Mouse (Mus musculus) forebrain, embryonic 15.5 days (tissue): ENCODE results near the gene Gm14443. TPM values are rescaled to one million over a fixed set of nuclear protein-coding genes. Genes with fewer than 3 reads are reported as not detected.
"Not testable (repeated sequence)": the region's sequence is repeated elsewhere in the genome, so short reads cannot be mapped to it uniquely, and the experiment has no call there.

Experiments used
- ATAC-seq: fragments of 200-750 bp; cut with Nextera tagmentation; replicated peaks from 2 replicates; pipeline ENCODE4 v1.8.0; 2017; ENCODE audit warnings: mild to moderate bottlenecking, moderate TSS enrichment, moderate library complexity
- H3K27ac ChIP-seq: fragments of 300-500 bp; sonication (generic); replicated peaks from 2 replicates; pipeline ENCODE4 v1.5.1; 2015; ENCODE audit warnings: mild to moderate bottlenecking, inconsistent platforms
- H3K27me3 ChIP-seq: fragments of 300-500 bp; sonication (generic); 2 replicates; pipeline ENCODE4 v1.6.1; 2015; ENCODE audit warnings: inconsistent platforms
- H3K36me3 ChIP-seq: fragments of 300-500 bp; sonication (generic); 2 replicates; pipeline ENCODE4 v1.6.1; 2015; ENCODE audit warnings: mild to moderate bottlenecking, inconsistent platforms
- H3K4me1 ChIP-seq: fragments of 300-500 bp; sonication (generic); 2 replicates; pipeline ENCODE4 v1.6.1; 2015; ENCODE audit warnings: inconsistent platforms
- H3K4me2 ChIP-seq: fragments of 300-500 bp; sonication (generic); replicated peaks from 2 replicates; pipeline ENCODE4 v1.6.1; 2015; ENCODE audit warnings: mild to moderate bottlenecking, inconsistent platforms
- H3K4me3 ChIP-seq: fragments of 300-500 bp; sonication (generic); 2 replicates; pipeline ENCODE4 v1.5.1; 2015; ENCODE audit warnings: mild to moderate bottlenecking, inconsistent platforms
- H3K9ac ChIP-seq: fragments of 300-500 bp; sonication (generic); replicated peaks from 2 replicates; pipeline ENCODE4 v1.6.1; 2015; ENCODE audit warnings: mild to moderate bottlenecking, inconsistent platforms
- H3K9me3 ChIP-seq: fragments of 300-500 bp; sonication (generic); 2 replicates; pipeline ENCODE4 v1.6.1; 2016; ENCODE audit warnings: inconsistent platforms
- WGBS: fragments of 180-500 bp; shearing (Covaris S2); methylation state at CpG from one replicate; pipeline ENCODE4 v1.1.7; 2015; ENCODE audit warnings: mixed read lengths; 5-methylcytosine and 5-hydroxymethylcytosine counted together
- polyA plus RNA-seq: library from polyadenylated mRNA; unstranded; fragments of >200 nt; fragmentation: Nextera tagmentation; extraction: Ambion mirVana; gene quantifications from 2 replicates; pipeline ENCODE4 v1.2.1, GENCODE M21; 2015

Gm14443 gene
- polyA plus RNA-seq: 1.3 and 1.5 TPM in 2 replicates

GRCm38 (mm10) chr2:175175401-175176180, at the start of gene Gm14443:
Gene Gm14443 (minus strand): TSS chr2:175175871.
- WGBS: 81% methylated on average over 12 of the region's 12 CpGs
- H3K27me3 ChIP-seq, H3K9me3 ChIP-seq, ATAC-seq, H3K4me3 ChIP-seq, H3K4me2 ChIP-seq, H3K9ac ChIP-seq, H3K27ac ChIP-seq, H3K4me1 ChIP-seq, H3K36me3 ChIP-seq: not testable (repeated sequence)

- not testable (repeated sequence) for H3K27me3 ChIP-seq, H3K27ac ChIP-seq, H3K4me1 ChIP-seq, H3K4me2 ChIP-seq, ATAC-seq, H3K9me3 ChIP-seq, H3K4me3 ChIP-seq, H3K9ac ChIP-seq, H3K36me3 ChIP-seq
- no CpG with 5 or more reads among the region's 7 CpGs for WGBS
These were observed 31.1 kb upstream of the Gm14443 start, which contains the start of gene Gm14391 for GRCm38 (mm10) chr2:175206732-175207131. Gene Gm14391 (minus strand): TSS chr2:175206917.

DNA sequence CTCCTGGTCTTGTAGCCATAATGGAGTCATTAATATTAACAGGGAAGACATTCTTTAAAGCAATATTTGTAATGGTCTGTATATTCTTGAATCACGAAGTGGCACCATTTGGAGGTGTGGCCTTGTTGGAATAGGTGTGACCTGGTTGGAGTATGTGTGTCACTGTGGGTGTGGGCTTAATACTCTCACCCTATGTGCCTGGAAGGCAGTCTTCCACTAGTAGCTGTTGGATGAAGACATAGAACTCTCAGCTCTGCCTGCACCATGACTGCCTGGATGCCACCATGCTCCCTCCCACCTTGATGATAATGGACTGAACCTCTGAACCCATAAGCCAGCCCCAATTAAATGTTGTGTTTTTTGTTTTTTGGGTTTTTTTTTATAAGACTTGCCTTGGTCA, 3.3 kb upstream of the Gm14443 start:
- H3K9me3 ChIP-seq, H3K4me3 ChIP-seq, H3K9ac ChIP-seq: not testable (repeated sequence)

DNA sequence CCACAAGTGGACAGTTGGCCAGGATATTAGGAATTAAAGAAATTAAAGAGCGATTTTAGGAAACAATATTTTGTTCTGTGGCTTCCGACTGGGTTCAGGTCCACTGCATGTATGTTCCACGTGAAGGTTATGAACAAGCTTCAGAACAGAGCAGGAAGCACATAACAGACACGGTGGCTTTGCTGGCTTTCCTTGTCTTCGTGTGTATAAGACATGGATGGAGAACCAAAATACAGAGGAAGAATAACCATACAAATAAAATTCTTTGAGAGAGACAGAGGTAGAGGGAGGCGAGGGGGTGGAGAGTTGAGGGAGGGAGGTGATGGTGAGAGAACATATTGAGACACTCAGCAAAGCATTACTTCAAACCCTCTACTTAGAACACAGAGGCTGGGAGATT, 641 bp upstream of the Gm14443 start:
- Histone ChIP-seq H3K9ac (no peak overlapping the region), H3K4me2 (no peak overlapping the region), H3K4me1 (no peaks in the 10 kb centered on the region), H3K27ac (no peak overlapping the region), H3K9me3 (no peaks in the 10 kb centered on the region), H3K27me3 (no peaks in the 10 kb centered on the region), H3K4me3 (no peak overlapping the region), H3K36me3 (no peaks in the 10 kb centered on the region)
- whole genome bisulfite sequencing: 86% methylated on average over 6 of the region's 6 CpGs
- no peak for ATAC-seq

More for the DNA sequence above, 3.3 kb upstream of the Gm14443 start:
- not testable (repeated sequence) for H3K36me3 ChIP-seq, H3K27me3 ChIP-seq, H3K4me2 ChIP-seq, ATAC-seq, H3K27ac ChIP-seq, H3K4me1 ChIP-seq
- WGBS: 53% methylated on average over 1 of the region's 1 CpGs

DNA sequence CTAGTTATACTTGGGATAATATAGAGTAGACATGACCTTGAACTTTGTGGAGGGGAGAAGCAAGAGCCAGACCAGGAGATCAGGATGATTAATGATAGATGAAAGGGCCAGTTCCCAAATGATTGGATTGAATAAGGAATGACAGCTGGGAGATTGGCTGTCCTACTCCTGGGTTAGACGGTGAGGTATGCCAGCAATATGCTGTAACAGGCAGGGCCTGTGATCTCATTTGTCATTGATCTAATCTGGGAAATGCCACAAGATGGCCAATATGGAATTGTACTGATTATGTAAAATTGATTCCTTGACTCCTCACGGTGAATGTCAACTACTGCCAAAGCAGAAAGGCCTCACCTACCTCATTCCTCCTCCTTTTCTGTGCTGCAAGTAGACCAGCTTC, 1.6 kb downstream of the Gm14443 start:
- H3K4me3 ChIP-seq, H3K27ac ChIP-seq, H3K4me2 ChIP-seq, ATAC-seq, H3K9me3 ChIP-seq, H3K9ac ChIP-seq, H3K36me3 ChIP-seq, H3K4me1 ChIP-seq, H3K27me3 ChIP-seq: not testable (repeated sequence)
- WGBS: 90% methylated on average over 2 of the region's 2 CpGs

GRCm38 (mm10) chr2:175172906-175173595, 2.6 kb downstream of the Gm14443 start:
- H3K4me2 ChIP-seq, H3K4me1 ChIP-seq, H3K36me3 ChIP-seq, H3K4me3 ChIP-seq, H3K27ac ChIP-seq, H3K9ac ChIP-seq, H3K9me3 ChIP-seq, H3K27me3 ChIP-seq, ATAC-seq: not testable (repeated sequence)
- WGBS: 86% methylated on average over 3 of the region's 3 CpGs

DNA sequence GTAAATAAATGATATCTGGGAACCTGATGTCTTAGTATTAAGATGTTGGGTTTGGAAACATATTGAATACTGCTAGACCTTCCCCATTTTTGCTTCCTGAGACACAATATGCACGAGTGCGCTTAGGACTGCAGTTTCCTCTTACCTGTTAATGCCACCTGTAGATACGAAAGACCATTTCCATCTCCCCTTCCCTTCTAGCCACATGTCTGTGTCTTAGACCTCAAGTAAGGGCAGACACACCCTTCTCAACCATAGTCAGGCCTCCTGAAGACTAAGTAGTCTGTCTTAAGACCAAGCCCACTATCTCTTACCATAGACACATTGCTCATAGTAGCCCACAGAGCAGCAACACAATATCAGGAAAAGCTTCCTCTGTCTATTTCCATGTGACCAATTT, 3.5 kb downstream of the Gm14443 start:
- H3K4me2 ChIP-seq: no peak overlapping the region
- no peaks in the 10 kb centered on the region for H3K27me3 ChIP-seq
- no peak overlapping the region for H3K9ac ChIP-seq
- WGBS: 87% methylated on average over 3 of the region's 3 CpGs
- H3K9me3 ChIP-seq: no peaks in the 10 kb centered on the region
- ATAC-seq: no peak
- H3K27ac ChIP-seq: no peak overlapping the region
- H3K4me1 ChIP-seq: no peaks in the 10 kb centered on the region
- no peaks in the 10 kb centered on the region for H3K36me3 ChIP-seq
- no peak overlapping the region for H3K4me3 ChIP-seq

- H3K9me3 ChIP-seq, H3K36me3 ChIP-seq, H3K4me2 ChIP-seq, H3K27ac ChIP-seq, H3K4me3 ChIP-seq, H3K9ac ChIP-seq, H3K27me3 ChIP-seq, H3K4me1 ChIP-seq, ATAC-seq: not testable (repeated sequence)
- WGBS: 87% methylated on average over 2 of the region's 2 CpGs
These were observed 8.8 kb downstream of the Gm14443 start for GRCm38 (mm10) chr2:175166870-175167269.

DNA sequence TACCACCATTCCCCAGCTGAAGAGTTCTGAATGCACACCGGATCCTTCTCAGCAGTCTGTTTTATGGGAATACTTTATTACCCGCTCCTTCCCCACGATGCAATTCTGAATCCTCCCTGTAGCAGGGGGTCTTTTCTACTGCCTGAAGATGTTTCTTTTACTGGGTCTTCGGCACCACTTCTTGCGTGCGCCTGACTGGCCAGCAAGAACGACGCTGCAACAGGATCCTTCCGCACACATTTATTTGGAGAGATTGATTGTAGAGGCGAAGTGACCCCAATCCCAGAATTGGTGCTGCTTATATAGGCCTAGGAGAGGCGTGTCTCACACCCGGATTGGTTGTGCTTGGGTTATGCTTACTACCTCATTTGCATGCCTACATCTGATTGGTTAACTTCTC, 10.6 kb downstream of the Gm14443 start:
- not testable (repeated sequence) for H3K27ac ChIP-seq, H3K9ac ChIP-seq, H3K36me3 ChIP-seq, ATAC-seq, H3K27me3 ChIP-seq, H3K4me3 ChIP-seq, H3K4me1 ChIP-seq, H3K4me2 ChIP-seq, H3K9me3 ChIP-seq
- WGBS: 95% methylated on average over 12 of the region's 12 CpGs

- not testable (repeated sequence) for H3K9me3 ChIP-seq, H3K36me3 ChIP-seq, H3K9ac ChIP-seq, H3K4me2 ChIP-seq, H3K27ac ChIP-seq, H3K27me3 ChIP-seq, ATAC-seq, H3K4me1 ChIP-seq, H3K4me3 ChIP-seq
- 89% methylated on average over 4 of the region's 4 CpGs for WGBS
These were observed 14.2 kb downstream of the Gm14443 start for GRCm38 (mm10) chr2:175161438-175161837.

DNA sequence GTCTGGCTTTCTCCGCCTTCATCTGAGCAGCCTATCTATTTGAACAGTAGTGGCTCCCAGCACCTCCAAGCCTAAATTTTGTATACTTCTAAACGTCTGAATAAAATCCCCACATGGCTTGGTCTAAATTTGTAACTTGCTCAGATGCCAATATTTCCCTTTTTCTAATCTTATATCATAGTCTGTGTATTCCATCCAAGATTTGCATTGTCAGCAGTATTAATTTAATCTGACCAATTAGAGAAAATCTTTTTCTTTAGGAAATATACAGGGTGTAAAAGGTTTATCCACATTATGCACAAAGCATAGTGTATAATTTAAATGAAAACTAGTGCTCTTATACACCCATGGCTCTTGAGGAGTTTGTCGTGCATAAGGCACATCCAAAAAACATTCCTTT, 17.0 kb downstream of the Gm14443 start:
- Histone ChIP-seq H3K4me3 (no peak overlapping the region), H3K36me3 (no peaks in the 10 kb centered on the region), H3K4me2 (no peak overlapping the region), H3K27ac (no peak overlapping the region), H3K9ac (no peak overlapping the region), H3K27me3 (no peaks in the 10 kb centered on the region), H3K9me3 (no peaks in the 10 kb centered on the region), H3K4me1 (no peaks in the 10 kb centered on the region)
- ATAC-seq: no peak
- WGBS: 87% methylated on average over 3 of the region's 3 CpGs

- no peak overlapping the region for H3K4me3 ChIP-seq
- no peak for ATAC-seq
- no peak overlapping the region for H3K4me2 ChIP-seq
- H3K4me1 ChIP-seq: no peaks in the 10 kb centered on the region
- WGBS: 94% methylated on average over 13 of the region's 13 CpGs
- no peak overlapping the region for H3K27ac ChIP-seq
- no peak overlapping the region for H3K9ac ChIP-seq
- H3K36me3 ChIP-seq: no peaks in the 10 kb centered on the region
- no peaks in the 10 kb centered on the region for H3K9me3 ChIP-seq
- no peaks in the 10 kb centered on the region for H3K27me3 ChIP-seq
These were observed 19.0 kb downstream of the Gm14443 start for GRCm38 (mm10) chr2:175156696-175157095.

DNA sequence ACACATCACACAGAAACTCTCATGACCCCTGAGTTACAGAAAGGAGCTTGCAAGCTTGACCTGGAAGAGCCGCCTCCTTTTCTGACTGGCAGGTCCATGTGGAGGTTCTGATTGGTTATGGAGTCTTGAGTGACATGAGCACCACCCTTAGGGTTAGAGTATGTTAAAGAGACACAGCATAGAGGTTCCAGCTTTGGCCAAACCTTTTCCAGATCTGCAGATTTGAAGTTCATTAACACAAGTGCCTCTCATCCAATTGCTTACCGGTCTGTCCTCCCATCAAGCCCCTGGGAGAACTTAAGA, 33.7 kb downstream of the Gm14443 start, which contains the start of gene Gm14399:
Gene Gm14399, minus strand, starts transcription at position 20 of the 303 bp plus-strand sequence.
- not testable (repeated sequence) for H3K27ac ChIP-seq, ATAC-seq, H3K4me1 ChIP-seq, H3K36me3 ChIP-seq, H3K9me3 ChIP-seq, H3K27me3 ChIP-seq
- peak within 1 kb of the TSS; percentile 49 for H3K4me3 ChIP-seq
- WGBS: 11% methylated on average over 1 of the region's 2 CpGs
- peak within 1 kb of the TSS; percentile 43 for H3K4me2 ChIP-seq
- peak within 1 kb of the TSS; percentile 41; the same call in 1 of the 2 replicates for H3K9ac ChIP-seq
